Mouse (Mus musculus): ENCODE results near the gene Prtn3.
"Not testable (repeated sequence)": the region's sequence is repeated elsewhere in the genome, so short reads cannot be mapped to it uniquely, and the experiment has no call there.

Gene Prtn3

GRCm38 (mm10) chr10:79877757-79878156, 3.5 kb downstream of the Prtn3 start:
- no peak for DNase-seq

- no peak for DNase-seq
Observed at GRCm38 (mm10) chr10:79879527-79879926, 5.3 kb downstream of the Prtn3 start.

- DNase-seq, result no peak
Observed at GRCm38 (mm10) chr10:79880721-79881120, 6.4 kb downstream of the Prtn3 start.

- DNase-seq, result peak in 1 of 2 experiments; percentile 13
Observed at GRCm38 (mm10) chr10:79881981-79882380, 7.7 kb downstream of the Prtn3 start.

- DNase-seq, result peak; percentile 86 to 88
Observed at GRCm38 (mm10) chr10:79883297-79884084, 9.2 kb downstream of the Prtn3 start.

- peak; percentile 39 to 54 for DNase-seq
Observed at GRCm38 (mm10) chr10:79884446-79884845, 10.2 kb downstream of the Prtn3 start.

- DNase-seq, result not testable (repeated sequence)
Observed at GRCm38 (mm10) chr10:79884938-79885337, 10.7 kb downstream of the Prtn3 start.

- no peak for DNase-seq
Observed at GRCm38 (mm10) chr10:79886054-79886453, 11.8 kb downstream of the Prtn3 start, which contains the start of gene Elane. TSS of gene Elane (plus strand) at chr10:79886247.

- DNase-seq, result no peak
Observed at GRCm38 (mm10) chr10:79886611-79887010, 12.3 kb downstream of the Prtn3 start.

GRCm38 (mm10) chr10:79889386-79889785, 15.1 kb downstream of the Prtn3 start:
- no peak for DNase-seq

- DNase-seq, result peak in 1 of 2 experiments; percentile 4
Observed at GRCm38 (mm10) chr10:79890670-79891069, 16.4 kb downstream of the Prtn3 start, which contains the start of gene Cfd. TSS of gene Cfd (plus strand) at chr10:79890853.

GRCm38 (mm10) chr10:79892451-79893118, 18.3 kb downstream of the Prtn3 start:
- DNase-seq, result peak; percentile 83 to 86

- peak in 1 of 2 experiments; percentile 5 for DNase-seq
Observed at GRCm38 (mm10) chr10:79896306-79896705, 22.0 kb downstream of the Prtn3 start.

- no peak for DNase-seq
Observed at GRCm38 (mm10) chr10:79896814-79897213, 22.5 kb downstream of the Prtn3 start.

GRCm38 (mm10) chr10:79897316-79898245, 23.3 kb downstream of the Prtn3 start:
- no peak for DNase-seq

- peak in 1 of 2 experiments; percentile 29 for DNase-seq
Observed at GRCm38 (mm10) chr10:79900951-79901410, 26.7 kb downstream of the Prtn3 start.

- no peak for DNase-seq
Observed at GRCm38 (mm10) chr10:79906712-79907111, 32.4 kb downstream of the Prtn3 start.

- no peak for DNase-seq
Observed at GRCm38 (mm10) chr10:79907415-79907814, 33.1 kb downstream of the Prtn3 start.

- peak; percentile 93 for DNase-seq
Observed at GRCm38 (mm10) chr10:79908167-79909091, 34.2 kb downstream of the Prtn3 start, which contains the start of gene Med16. TSS of gene Med16 (minus strand) at chr10:79908923.

GRCm38 (mm10) chr10:79909092-79909922, 35.0 kb downstream of the Prtn3 start:
- no peak for DNase-seq
